Mouse (Mus musculus) hindlimb bud, embryonic 11.5 days (tissue): ENCODE measurements around the gene Zfp12.
"Not testable (repeated sequence)": the region's sequence is repeated elsewhere in the genome, so short reads cannot be mapped to it uniquely, and the experiment has no call there.

Experiments
- DNase-seq: peaks from one replicate; pipeline ENCODE4 v3.0.0-alpha.2; 2012; ENCODE audit warnings: low read depth, low spot score; ENCODE audit errors: extremely low spot score

Gene Zfp12

GRCm38 (mm10) chr5:143235028-143235693 lies at the start of gene Zfp12:
Gene Zfp12 (plus strand): TSS chr5:143235163.
- peak; percentile 96 for DNase-seq

GRCm38 (mm10) chr5:143188014-143188413 lies 46.9 kb upstream of the Zfp12 start:
- DNase-seq, result not testable (repeated sequence)

DNA sequence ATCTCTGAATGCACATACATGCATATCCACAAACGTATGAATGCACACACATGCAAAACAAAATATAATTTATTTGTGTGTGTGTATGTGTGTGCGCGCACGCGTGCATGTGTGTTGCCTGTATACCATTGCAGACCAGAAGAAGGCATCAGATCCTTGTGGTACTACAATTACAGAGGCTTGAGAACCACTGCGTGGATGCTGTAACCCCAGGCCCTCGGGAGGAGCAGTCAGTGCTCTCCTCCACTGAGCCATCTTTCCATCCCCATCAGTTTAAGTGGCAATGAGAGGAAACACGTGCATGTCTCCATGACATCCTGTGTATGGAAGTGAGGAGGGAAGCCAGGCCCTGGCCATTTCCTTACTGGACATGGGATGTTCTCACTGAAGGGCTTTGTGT lies 42.2 kb upstream of the Zfp12 start:
- DNase-seq, result no peak

DNA sequence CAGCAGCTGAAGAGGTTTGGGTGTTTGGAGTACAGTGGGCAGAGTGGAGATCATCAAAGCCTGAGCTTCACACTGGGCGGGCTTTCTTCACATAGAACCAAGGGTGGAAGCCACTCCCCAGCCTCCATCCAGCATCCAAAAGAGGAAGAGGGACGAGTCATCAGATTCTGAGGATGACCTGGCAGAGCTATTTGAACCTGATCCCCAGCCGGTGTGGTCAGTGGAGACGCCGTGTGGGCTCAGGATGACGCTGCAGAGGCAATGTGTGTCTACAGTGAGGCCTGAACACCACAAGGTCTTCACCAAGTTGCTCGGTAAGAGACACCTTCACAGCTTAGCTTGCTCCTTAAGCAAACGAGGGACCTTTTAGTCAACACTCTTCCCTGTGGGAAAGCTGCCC lies 40.2 kb upstream of the Zfp12 start:
- DNase-seq, result not testable (repeated sequence)

DNA sequence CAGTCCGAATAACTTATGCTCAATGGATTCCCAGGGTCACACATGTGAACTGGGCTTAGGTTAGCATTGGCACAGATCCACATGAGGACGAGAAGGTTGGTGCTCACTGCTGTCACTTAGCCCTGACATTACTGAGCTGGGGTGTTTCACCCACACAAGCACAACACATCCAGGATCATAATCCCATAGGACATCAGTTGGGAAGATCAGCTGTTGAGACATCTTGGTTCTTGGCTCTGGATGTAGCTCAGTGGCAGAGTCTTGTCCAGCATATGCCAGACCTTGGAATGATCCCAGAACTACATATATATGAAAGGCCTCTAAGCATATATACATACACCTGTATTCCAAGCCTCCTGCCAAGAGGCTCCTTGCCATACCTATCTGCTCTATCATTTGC lies 39.8 kb upstream of the Zfp12 start:
- no peak for DNase-seq

- no peak for DNase-seq
Observed at GRCm38 (mm10) chr5:143196506-143196905, 38.5 kb upstream of the Zfp12 start.

- no peak for DNase-seq
Observed at GRCm38 (mm10) chr5:143205015-143205414, 29.9 kb upstream of the Zfp12 start.

DNA sequence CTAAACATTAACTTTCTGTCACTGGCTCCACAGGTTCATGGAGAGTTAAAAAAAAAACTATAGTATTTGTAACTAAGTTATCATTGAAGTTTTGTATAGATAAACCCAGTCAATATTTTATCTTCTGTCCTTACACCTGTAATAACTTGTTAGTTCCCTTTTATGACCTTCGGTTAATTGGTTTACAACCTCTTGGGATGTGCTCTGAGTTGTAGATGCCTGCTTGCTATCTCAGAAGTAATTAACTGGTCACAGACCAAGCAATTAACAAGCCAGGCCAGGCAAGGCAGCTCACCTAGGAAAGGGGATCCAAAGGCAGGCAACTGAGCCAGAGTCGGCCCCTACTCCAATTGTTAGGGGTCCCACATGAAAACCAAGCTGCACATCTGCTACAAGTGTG lies 21.1 kb upstream of the Zfp12 start:
- DNase-seq, result no peak

GRCm38 (mm10) chr5:143220996-143221395 lies 14.0 kb upstream of the Zfp12 start:
- DNase-seq, result no peak

DNA sequence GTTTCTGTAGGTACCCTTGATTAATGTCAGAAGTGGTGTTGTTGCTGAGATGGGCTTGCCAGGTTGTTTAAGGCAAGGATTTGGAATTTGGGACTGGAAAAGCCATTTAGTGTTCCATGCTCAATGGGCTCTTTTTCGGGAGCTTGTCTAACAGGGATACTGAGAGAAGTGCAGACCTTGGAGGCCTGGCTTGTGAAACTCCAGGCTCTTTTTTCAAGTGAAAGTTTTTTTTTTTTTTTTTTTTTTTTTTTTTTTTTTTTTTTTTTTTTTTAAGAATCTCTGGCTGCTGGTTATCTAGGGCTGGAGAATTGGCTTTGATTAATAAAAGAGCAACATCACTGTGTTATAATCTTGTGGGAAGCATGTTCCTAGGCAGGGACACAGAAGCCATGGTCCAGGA lies 12.7 kb upstream of the Zfp12 start:
- DNase-seq, result no peak

- DNase-seq, result no peak
Observed at GRCm38 (mm10) chr5:143226790-143227189, 8.2 kb upstream of the Zfp12 start, which contains the start of gene Spdye4a. Gene Spdye4a (minus strand): TSS chr5:143226890.

GRCm38 (mm10) chr5:143236036-143236435 lies 1.1 kb downstream of the Zfp12 start:
- no peak for DNase-seq

DNA sequence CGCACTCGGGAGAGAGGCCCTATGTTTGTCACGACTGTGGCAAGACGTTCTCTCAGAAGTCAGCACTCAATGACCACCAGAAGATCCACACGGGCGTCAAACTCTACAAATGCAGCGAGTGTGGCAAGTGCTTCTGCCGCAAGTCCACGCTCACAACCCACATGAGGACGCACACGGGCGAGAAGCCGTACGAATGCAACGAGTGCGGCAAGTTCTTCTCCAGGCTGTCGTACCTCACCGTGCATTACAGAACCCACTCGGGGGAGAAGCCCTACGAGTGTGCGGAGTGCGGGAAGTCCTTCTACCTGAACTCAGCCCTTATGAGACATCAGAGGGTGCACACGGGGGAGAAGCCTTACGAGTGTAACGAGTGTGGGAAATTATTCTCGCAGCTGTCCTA lies 10.0 kb downstream of the Zfp12 start:
- DNase-seq, result no peak

DNA sequence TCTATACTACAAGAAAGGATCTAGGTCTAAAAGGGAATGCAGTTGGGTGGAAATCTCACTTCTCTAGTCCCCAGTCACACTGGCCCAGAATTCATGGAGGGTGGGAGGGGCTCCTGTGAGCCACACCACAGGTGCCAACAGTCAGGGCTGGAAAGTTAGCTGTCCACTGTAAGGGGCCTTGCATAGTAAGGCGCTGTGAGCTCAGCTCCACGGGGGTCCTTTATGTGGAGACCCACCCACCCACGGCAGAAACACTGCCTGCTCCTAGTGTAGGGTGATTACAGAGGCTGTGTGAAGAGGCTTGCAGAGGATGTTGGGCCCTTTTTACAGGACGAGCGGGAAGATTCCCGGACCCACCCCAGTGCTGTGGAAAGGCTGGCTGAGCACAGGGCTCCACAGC lies 17.1 kb downstream of the Zfp12 start:
- no peak for DNase-seq

GRCm38 (mm10) chr5:143252791-143253185 lies 17.8 kb downstream of the Zfp12 start:
- DNase-seq, result no peak

DNA sequence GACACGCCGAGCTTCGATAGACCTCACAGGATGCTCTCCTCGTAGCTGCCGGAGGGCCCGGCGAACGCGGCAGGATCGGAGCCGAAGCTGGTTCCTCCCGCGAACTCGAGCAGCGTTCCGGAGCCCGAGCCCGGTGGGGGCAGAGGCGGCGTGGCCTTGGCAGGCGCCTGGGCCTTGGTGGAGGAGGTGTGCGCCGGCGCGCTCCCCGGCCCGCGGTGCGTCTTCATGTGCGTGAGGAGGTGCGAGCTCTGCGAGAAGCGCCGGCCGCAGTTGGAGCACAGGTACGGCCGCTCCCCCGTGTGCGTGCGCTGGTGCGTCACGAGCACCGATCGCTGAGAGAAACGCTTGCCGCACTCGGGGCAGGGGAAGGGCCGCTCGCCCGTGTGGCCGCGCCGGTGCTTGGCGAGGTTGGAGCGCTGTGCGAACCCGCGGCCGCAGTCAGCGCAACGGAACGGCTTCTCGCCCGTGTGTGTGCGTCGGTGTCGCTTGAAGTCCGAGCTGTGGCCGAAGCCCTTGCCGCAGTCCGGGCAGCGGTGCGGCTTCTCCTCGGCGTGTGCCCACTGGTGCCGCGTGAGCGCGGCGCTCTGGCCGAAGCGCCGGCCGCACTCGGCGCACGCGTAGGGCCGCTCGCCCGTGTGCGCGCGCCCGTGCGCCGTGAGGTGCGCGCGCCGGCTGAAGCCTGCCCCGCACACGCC lies 18.4 kb downstream of the Zfp12 start:
- no peak for DNase-seq

GRCm38 (mm10) chr5:143253881-143254486 lies 19.0 kb downstream of the Zfp12 start:
- no peak for DNase-seq

GRCm38 (mm10) chr5:143254487-143255130 lies 19.6 kb downstream of the Zfp12 start:
- DNase-seq, result no peak

- DNase-seq, result no peak
Observed at GRCm38 (mm10) chr5:143255131-143255519, 20.2 kb downstream of the Zfp12 start.

DNA sequence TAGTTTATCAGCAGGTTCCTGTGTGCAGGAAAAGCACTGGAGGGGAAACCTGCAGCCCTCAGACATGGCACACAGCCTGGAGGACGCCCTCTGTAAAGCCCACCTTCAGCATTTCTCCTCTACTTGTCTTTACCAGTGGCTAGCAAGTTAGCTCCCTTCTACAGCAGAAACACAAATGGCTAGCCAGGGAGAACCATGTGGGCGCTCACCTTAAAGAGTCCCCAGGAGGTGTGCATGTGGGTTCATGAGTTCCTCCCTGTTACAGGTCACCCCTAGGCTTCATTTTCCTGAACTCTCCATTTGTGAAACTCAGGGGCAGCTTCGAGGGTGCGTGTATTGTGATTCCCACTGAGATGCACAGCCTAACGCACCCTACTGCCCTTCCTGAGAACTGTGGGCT lies 20.8 kb downstream of the Zfp12 start:
- no peak for DNase-seq

DNA sequence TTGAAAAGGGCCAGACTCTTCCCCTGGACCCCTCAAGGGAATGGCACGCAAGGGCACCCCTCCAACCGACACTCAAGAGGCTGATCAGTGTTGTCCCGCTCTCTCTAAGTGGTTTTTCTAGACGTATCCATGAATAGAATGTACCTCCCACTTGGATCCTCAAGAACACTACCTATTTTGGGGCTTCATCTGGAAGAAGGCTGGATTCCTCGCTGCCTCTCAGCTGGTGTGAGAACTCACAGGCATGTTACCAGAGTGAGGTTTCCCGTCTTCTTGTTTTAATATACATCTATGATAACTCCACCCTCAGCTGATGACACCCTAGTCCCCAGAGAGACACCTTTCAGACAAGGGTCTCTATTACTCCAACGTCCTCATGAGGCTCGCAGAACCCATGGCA lies 26.7 kb downstream of the Zfp12 start:
- DNase-seq, result no peak

- DNase-seq, result no peak
Observed at GRCm38 (mm10) chr5:143264689-143265088, 29.7 kb downstream of the Zfp12 start.
